Mouse (Mus musculus): ENCODE data around the gene Cybb.
"Not testable (repeated sequence)": the region's sequence is repeated elsewhere in the genome, so short reads cannot be mapped to it uniquely, and the experiment has no call there.

Gene Cybb

GRCm38 (mm10) chrX:9487671-9488070 lies at the start of gene Cybb:
Gene Cybb, minus strand, starts transcription at chrX:9487771.
- no peak for DNase-seq (ENCODE audit: low spot score in 2 of 2)

- no peak for DNase-seq (ENCODE audit: low spot score in 2 of 2)
Measured at GRCm38 (mm10) chrX:9536881-9537280, 49.3 kb upstream of the Cybb start.

- DNase-seq (ENCODE audit: low spot score in 2 of 2): peak in 1 of 2 experiments; percentile 3
Measured at GRCm38 (mm10) chrX:9519969-9520368, 32.4 kb upstream of the Cybb start.

DNA sequence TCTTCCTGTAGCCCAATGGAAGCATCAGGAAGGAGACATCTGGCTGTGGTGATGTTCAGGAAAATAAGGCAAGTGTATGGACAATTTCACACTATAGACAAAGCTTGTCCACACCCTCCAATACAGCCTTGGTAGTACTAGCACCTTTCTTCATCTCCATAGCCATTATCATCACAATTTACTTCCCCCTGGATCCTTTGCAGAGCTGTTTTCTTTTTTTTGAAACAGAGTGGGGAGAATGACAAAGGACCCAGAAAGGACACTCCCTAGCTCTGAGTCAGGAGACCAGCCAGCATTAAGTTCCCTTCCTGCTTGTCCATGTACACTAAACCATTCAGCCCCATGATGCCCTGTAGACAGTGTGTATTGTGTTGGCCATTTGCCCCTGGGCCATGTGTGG lies 30.0 kb upstream of the Cybb start:
- DNase-seq (ENCODE audit: low spot score in 2 of 2): not testable (repeated sequence)

DNA sequence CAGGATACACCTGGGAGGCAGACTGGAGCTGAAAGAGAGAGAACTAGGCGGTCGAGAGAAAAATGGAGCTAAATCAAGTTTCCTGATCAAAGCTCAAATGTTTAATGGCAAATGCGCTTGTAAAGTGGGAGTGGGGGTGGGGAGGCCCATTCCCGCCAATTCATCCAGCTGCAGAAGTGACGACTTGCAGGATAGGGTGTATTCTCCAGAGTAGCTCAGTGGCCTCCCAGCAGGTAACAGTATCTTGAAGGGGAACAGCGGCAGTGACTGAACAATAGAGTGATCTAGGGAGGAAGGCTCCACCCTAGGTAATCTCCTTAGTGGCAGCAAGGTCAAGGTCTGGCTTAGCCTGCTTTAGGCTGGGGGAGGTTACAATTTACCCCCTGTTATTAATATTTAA lies 12.5 kb downstream of the Cybb start:
- not testable (repeated sequence) for DNase-seq (ENCODE audit: low spot score in 2 of 2)

GRCm38 (mm10) chrX:9474440-9474839 lies 13.1 kb downstream of the Cybb start:
- no peak for DNase-seq (ENCODE audit: low spot score in 2 of 2)

GRCm38 (mm10) chrX:9473768-9474167 lies 13.8 kb downstream of the Cybb start:
- DNase-seq (ENCODE audit: low spot score in 2 of 2): no peak

- no peak for DNase-seq (ENCODE audit: low spot score in 2 of 2)
Measured at GRCm38 (mm10) chrX:9470811-9471388, 16.7 kb downstream of the Cybb start.

DNA sequence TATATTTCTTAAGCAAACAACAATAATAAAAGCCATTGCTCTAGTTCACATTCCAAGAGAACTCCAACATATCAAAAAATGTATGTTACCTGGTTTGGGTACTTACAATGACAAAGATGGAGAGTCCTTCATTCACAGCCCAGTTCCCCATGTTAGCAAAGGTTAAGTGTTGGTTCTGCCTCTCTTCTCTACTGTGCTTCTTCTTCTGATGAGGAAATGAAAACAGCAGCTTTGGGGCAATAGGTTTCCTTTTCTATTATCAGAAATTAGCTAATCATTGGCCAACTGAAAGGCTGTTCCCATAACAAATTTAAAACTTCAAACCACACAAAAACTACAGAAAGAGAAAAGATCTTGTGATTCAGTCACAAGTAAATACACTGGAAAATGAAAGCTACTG lies 18.5 kb downstream of the Cybb start:
- no peak for DNase-seq (ENCODE audit: low spot score in 2 of 2)

- no peak for DNase-seq (ENCODE audit: low spot score in 2 of 2)
Measured at GRCm38 (mm10) chrX:9467020-9467419, 20.6 kb downstream of the Cybb start.

DNA sequence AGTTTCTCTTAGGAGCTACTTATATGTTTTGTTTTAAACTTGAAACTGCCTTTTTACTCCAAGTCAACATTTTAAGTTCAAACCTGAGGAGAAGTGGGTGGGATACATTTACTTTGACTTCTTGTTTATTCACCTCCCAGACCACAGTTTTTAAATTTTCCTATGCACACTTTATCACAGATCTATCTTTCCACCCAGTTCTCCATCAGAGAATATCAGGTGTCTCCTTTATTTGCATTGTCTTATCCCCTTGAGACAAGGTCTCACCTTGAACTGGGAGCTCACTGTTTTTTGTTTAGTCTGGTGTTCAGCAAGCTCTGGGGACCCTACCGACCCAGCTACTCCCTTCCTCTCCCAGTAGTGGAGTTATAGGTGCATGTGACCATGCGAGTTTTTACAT lies 21.7 kb downstream of the Cybb start:
- no peak for DNase-seq (ENCODE audit: low spot score in 2 of 2)

DNA sequence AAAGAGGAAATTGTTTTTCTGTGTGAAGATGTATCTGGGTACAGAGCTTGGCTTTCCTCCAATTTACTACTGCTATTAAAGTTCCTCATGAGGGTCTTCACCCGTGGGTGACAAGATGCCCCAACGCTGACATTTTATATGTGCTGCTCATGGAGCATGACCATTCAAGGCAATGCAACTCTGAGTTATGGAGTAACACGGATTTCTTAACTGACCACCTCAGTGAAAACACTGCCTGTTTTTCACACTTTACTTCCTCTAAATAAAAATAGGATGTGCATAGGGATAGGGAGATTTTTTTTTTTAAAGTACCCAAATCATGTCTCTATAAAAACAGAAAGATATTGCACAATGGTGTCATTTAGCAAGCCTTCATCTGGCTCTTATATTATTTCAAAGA lies 24.9 kb downstream of the Cybb start:
- DNase-seq (ENCODE audit: low spot score in 2 of 2): no peak

DNA sequence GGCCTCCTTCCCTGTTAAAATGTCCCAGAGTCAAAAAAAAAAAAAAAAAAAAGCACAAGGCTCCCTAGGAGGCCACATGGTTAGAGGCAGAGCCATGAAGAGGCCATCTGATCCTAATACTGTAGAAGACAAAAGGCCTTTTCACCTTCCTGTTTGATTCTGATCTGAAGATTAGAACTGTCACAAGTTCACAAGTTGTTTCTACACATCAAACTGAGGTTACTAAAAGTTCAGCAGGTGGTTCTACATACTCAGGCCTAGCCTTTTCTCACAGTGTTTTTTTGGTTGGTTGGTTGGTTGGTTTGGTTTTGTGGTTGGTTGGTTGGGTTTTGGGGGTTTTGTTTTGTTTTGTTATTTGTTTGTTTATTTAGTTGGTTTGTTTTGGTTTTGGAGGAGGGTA lies 26.2 kb downstream of the Cybb start:
- no peak for DNase-seq (ENCODE audit: low spot score in 2 of 2)

DNA sequence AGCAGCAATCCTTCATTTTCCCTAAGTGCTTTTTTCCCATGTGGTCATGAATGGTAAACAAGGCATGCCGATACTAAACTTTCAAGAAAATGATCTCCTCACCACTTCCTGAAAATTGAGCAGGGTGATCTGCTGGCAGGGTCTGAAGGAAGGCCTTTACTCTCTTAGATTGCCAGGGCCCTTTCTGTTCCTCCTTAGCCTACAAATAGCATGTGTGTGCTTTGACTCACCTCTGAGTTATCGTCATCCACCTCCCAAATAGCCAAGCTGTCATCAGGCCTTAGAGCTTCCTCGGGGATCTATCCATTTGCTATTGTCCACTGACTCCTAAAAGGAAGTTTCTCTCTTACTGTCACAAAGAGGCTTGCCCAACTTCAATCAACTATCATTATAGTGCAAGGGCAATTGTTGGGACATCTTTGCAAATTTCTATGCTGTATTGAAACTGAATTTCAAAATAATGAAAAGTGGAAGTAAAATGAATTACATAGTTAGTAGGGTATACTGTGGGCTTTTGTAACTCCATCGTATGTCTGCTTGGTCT lies 27.1 kb downstream of the Cybb start:
- no peak for DNase-seq (ENCODE audit: low spot score in 2 of 2)

DNA sequence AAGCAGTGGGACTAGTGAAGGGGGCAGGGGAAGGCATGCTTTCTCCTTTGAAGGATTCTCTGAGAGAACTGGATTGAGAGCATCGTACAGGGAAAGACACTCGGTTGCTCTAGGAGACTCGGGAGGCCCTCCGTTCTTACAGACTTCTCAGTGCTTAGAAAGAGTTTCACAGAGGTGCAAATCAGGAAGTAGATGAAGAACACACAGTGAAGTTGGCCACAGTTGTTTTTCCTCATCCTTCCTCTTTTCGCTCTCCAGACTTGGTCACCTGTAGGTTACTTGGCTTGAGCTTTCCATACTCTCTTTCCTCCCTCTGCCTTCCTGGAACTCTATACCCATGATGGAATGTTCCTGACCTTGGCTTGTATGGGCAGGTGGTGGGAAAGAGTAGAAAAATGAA lies 35.2 kb downstream of the Cybb start:
- DNase-seq (ENCODE audit: low spot score in 2 of 2): no peak

GRCm38 (mm10) chrX:9447284-9447683 lies 40.3 kb downstream of the Cybb start:
- DNase-seq (ENCODE audit: low spot score in 2 of 2): no peak

- DNase-seq (ENCODE audit: low spot score in 2 of 2): no peak
Measured at GRCm38 (mm10) chrX:9441102-9441501, 46.5 kb downstream of the Cybb start.

GRCm38 (mm10) chrX:9440556-9440955 lies 47.0 kb downstream of the Cybb start:
- DNase-seq (ENCODE audit: low spot score in 2 of 2): no peak

GRCm38 (mm10) chrX:9439257-9439656 lies 48.3 kb downstream of the Cybb start:
- DNase-seq (ENCODE audit: low spot score in 2 of 2): no peak

GRCm38 (mm10) chrX:9413889-9414288 lies 73.7 kb downstream of the Cybb start:
- DNase-seq (ENCODE audit: low spot score in 2 of 2): no peak
